Mouse (Mus musculus): ENCODE results near the gene Cdc42bpg. TPM values are rescaled to one million over a fixed set of nuclear protein-coding genes. Genes with fewer than 3 reads are reported as not detected.

The Cdc42bpg gene
- total RNA-seq, 1 experiment from 2014 or later = 34.2 TPM

DNA sequence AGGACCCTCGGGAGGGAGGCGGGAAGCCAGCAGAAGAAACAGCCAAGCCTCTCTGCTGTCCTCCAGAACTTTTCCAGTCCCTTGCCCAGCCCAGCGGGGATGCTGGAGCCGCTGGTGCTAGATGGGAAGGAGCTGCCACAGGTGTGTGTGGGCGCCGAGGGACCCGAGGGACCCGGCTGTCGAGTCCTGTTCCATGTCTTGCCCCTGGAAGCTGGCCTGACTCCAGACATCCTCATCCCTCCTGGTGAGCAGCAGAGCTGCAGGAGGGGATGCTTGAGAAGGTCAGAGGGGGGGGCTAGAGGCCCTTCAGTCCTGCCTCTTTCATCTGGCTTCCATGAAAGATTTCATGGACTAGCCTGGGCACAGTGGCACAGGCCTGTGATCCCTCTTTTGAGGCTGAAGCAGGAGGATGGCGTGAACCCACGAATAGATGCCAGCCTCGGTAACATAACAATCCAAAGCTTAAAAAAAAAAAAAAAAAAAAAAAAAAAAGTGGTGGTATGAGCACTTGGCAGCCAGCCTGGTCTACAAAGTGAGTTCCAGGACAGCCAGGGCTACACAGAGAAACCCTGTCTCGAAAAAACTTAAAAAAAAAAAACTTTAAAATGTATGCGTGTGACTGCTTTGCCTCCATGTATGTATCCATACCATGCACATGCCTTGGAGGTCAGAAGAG, 45.3 kb downstream of the Cdc42bpg start:
- DNase-seq = no peak

DNA sequence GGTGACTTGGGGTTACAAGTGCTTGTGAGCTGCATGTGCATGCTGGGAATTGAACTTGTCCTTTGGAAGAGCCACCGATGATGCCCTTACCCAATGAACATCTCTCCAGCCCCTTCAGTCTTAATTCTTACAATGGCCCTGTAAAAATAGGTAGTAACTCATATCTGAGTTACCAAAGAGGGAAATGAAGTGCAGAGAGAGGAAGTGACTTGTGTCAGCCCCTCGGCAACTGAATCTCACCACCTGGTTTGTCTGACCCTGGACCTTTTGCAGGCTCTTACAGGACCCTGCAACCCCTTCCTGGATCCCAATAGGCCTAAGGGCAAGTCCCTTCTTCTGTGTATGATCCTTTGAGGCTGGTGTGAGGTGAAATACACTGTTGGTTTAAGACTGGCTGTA, 45.9 kb downstream of the Cdc42bpg start:
- no peak for DNase-seq

DNA sequence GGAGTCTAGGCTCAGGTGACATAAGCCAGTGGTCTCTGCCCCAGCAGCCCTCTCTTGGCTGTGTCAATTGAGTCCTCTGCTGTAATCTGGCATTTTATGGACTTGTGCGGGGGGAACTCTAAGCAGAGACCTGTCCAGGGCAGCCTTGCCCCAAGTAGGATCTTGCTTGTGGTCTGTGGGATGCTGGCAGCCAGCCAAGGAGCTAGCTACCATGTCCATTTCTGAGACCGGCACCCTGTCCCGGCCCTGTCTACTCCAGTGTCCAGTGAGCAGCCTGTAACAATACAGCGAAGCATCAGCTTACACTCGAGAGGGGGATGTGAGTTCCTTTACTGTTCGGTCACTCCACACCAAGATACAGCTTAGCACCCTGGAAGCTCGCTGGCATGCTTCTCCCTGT, 47.8 kb downstream of the Cdc42bpg start:
- no peak for DNase-seq

DNA sequence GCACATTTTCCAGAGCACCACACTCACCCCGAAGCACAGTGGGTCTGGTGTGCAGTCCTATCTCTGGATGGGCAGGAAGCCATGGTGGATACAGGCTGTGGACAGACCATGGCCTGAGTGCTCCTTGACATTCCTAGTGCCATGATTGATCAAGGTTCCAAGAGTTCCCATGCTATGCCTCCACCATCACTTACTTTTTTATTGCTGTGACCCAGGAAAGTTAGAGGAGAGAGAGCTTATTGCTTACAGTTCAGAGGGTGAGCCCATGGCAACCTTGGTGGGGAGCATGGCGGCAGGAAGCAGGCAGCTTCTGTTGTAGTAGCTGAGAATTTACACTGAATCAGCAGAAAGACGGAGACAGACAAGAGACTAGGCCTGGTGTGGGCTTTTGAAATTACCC, 55.0 kb downstream of the Cdc42bpg start:
- no peak for DNase-seq

DNA sequence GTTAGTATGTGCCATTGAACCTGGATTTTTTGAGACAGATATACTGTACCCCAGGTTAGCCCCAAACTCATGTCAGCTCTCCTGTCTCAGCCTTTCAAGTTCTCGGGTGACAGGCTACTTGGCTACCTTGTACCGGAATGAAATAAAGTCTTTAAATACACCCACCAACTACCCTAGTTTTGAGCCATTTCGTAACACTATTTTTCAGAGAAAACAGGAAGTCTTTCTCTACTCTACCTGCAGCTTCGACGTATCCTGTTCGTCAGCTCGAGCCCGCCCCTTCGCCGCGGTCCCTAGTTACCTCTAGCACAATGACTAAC, 56.8 kb downstream of the Cdc42bpg start:
- DNase-seq = no peak

DNA sequence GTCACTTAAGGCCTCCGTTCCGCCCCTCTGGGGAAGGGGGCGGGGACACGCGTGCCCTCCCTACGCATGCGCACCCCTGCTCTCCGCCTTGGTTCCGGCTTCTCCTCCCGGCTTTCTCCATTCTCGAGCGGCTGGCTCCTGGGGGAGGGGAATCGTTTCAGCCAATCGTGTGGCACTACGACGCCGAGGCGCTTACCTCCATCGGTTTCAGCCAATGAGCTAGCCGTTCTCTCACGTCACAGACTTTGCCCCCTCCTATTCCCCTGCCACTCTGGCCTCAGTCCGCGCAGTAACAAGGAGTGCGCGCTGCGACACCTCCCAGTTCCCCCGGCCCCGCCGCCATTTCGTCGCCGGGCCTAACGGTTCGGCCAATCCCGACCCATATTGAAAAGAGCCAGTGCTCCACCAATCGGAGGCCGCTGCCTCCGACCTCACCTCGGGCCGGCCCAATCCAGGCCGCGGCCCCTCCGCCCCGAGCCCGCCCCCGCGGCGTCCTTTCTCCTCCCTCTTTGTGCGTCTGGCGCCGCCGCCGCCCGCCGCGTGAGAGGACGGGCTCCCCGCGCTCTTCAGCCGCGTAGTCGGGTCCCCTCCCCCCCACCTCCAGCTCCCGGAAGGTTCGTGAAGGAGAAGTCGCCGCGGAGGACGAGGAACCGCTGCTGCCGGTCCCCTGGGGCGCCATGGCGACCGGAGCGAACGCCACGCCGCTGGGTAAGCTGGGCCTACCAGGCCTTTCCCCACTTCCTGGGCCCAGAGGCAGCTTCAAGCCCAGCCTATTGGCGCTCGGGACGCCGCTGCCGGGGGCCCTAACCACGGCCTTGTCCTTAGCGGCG, 57.4 kb downstream of the Cdc42bpg start, which contains the start of gene Sf1:
Gene Sf1, plus strand, starts transcription at position 280 of the 830 bp plus-strand sequence.
- DNase-seq = peak; percentile 100

DNA sequence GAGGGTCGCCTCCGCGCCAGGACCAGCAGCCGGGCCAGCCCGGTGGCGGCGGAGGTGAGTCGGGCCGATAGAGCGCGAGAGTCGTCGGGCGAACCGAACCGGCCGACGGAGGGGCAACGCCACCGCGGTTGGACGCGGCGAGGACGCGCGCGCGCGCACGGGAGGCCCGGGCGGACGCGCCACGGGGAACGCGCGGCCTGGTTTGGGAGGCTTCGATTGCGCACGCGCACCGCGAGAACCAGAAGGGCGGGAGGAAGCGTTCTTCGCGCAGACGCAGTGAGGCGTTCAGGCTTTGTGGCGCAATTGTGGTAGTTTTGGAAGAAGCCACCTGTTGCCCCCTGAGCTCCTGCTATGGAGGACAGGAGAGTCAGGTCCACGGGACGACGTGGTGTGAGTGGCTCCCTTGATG, 58.1 kb downstream of the Cdc42bpg start:
- DNase-seq = peak; percentile 94

DNA sequence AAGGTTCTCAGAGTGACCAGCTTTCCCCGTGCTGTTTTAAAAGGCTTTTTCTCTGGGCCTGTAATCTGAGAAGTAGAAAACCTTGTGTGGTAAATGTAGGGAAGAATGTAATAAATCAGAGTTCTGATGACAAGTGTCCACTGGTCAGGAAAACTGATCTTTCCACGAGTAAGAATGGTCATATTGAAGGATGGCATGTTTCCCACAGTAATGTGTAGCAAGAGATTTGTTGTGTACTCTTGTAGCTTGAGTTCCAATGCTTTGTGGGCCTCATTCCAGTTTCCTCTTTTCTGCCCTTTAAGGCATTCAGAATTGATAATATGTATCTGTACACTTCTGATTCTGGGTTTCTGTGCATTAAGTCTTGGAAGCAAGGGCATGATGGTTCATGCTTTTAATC, 58.6 kb downstream of the Cdc42bpg start:
- DNase-seq = no peak

DNA sequence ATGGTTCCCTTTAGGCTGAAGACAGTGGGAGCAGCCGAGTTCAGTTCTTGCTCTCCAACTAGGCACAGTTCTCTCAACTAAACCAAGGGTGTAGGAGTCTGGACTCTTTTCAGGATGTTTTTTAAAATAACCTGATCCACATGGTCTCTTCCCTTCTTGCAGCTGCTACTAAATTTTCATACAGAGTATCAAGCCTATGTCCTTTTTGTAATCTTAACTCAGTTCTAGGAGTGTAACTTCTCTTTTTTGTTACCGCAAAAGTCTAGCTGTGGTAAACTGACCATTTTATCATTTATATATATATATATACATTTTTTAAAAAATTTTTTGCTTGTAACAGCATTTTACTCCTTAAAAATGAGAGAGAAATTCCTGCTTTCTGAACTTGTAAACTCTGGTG, 63.9 kb downstream of the Cdc42bpg start:
- DNase-seq = no peak

DNA sequence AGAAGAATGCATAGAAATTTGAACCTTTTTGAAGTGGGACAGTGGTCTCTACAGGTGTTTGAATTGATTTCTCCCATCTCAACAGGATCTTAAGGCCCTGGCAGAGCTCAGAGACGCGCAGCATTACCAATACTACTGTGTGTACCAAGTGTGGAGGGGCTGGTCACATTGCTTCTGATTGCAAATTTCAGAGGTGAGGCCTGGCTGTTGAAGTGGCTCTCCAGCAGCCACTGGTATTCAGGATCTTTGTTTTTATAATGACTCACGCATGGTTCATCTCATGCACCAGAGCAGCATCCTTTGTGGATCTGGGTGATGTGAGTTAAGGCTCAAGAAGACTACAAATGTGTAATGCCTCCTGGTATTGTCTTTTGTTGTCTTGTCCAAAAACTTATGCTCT, 66.2 kb downstream of the Cdc42bpg start:
- DNase-seq = no peak

DNA sequence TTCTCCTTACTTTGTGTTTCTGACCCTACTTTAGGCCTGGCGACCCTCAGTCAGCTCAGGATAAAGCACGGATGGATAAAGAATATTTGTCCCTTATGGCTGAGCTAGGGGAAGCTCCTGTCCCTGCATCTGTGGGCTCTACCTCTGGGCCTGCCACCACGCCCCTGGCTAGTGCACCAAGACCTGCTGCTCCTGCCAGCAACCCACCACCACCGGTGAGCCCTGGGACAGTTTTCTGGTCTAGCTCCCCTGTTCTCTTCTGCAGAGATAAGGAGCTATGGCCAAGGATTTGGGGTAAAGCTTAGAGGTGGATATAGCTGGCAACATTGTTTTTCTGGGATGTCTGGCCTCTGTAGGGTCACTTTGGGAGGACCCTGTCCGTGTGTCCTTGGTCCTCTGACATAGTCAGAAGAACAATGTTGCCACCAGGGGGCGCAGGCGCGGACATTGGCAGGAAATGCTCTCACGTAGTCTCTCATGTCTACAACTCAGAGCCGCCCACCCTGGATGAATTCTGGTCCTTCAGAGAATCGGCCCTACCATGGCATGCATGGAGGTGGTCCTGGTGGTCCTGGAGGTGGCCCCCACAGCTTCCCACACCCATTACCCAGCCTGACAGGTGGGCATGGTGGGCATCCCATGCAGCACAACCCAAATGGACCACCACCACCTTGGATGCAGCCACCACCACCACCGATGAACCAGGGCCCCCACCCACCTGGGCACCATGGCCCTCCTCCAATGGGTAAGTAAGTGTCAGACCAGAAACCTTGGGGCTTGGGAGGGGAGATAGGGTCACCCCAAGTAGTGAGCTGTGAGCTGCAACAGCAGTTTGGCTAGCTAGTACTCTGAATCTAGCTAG, 67.5 kb downstream of the Cdc42bpg start:
- DNase-seq = peak; percentile 89

DNA sequence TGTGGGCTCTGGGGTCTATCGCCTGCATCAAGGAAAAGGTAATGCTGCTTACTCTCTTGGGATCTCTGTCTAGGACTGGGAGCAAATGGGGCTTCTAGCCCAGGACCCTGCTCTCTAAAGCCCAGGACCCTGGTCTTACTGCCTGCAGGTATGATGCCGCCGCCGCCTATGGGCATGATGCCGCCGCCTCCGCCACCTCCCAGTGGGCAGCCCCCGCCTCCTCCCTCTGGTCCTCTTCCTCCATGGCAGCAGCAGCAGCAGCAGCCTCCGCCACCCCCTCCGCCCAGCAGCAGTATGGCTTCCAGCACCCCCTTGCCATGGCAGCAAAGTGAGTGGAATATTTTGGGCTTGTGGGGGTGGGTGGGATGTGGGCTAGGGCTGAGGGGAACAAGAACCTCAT, 68.3 kb downstream of the Cdc42bpg start:
- no peak for DNase-seq

Small RNAs within 50 kb of the gene (microRNA-seq; reads per million reads assigned to microRNA genes)
- gene Mir192 (48.0 to 919 reads per million in 2 experiments), gene Mir194-2 (55.2 to 1,273 reads per million in 2 experiments), gene Mir6989 (0 to 1.4 reads per million in 2 experiments)

Other genes with a start within 250 kb of the Cdc42bpg start
- gene Mrpl49, start 248.7 kb upstream of the Cdc42bpg start, total RNA-seq (2021) = 65.2 and 65.7 TPM in 2 replicates
- gene Fau, start 248.6 kb upstream of the Cdc42bpg start, total RNA-seq (2021) = 891 and 1,016 TPM in 2 replicates
- 34.6 TPM in 2 replicates for gene Znhit2, start 245.3 kb upstream of the Cdc42bpg start, total RNA-seq (2021)
- gene Tm7sf2, start 238.1 kb upstream of the Cdc42bpg start, total RNA-seq (2021) = 59.9 and 66.0 TPM in 2 replicates
- gene Vps51, start 229.2 kb upstream of the Cdc42bpg start, total RNA-seq (2021) = 68.8 and 80.9 TPM in 2 replicates
- 0.85 TPM in 1 of 2 replicates, not detected in the other for gene Tmem262, start 226.4 kb upstream of the Cdc42bpg start, total RNA-seq (2021)
- gene Gm28374, start 224.2 kb upstream of the Cdc42bpg start, total RNA-seq (2021) = not detected in 2 replicates
- gene Zfpl1, start 221.5 kb upstream of the Cdc42bpg start, total RNA-seq (2021) = 41.9 and 43.0 TPM in 2 replicates
- gene Cdca5, start 221.5 kb upstream of the Cdc42bpg start, total RNA-seq (2021) = 3.0 and 4.1 TPM in 2 replicates
- gene AC131692.1, start 212.0 kb upstream of the Cdc42bpg start, total RNA-seq (2021) = not detected in 2 replicates
- gene Naaladl1, start 200.7 kb upstream of the Cdc42bpg start, total RNA-seq (2021) = 0.24 and 0.38 TPM in 2 replicates
- gene Sac3d1, start 187.8 kb upstream of the Cdc42bpg start, total RNA-seq (2021) = 15.1 and 19.5 TPM in 2 replicates
- gene Snx15, start 178.2 kb upstream of the Cdc42bpg start, total RNA-seq (2021) = 23.5 and 26.9 TPM in 2 replicates
- 1.00 and 2.1 TPM in 2 replicates for gene Batf2, start 165.5 kb upstream of the Cdc42bpg start, total RNA-seq (2021)
- gene Arl2, start 164.9 kb upstream of the Cdc42bpg start, total RNA-seq (2021) = 74.5 and 74.7 TPM in 2 replicates
- 0.76 and 2.9 TPM in 2 replicates for gene Majin, start 122.1 kb upstream of the Cdc42bpg start, total RNA-seq (2021)
- gene Gpha2, start 80.1 kb upstream of the Cdc42bpg start, total RNA-seq (2021) = 20.1 and 25.8 TPM in 2 replicates
- gene Ppp2r5b, start 70.6 kb upstream of the Cdc42bpg start, total RNA-seq (2021) = 95.5 and 103 TPM in 2 replicates
- gene Atg2a, start 64.8 kb upstream of the Cdc42bpg start, total RNA-seq (2021) = 33.8 and 47.0 TPM in 2 replicates
- gene Ehd1, start 29.7 kb upstream of the Cdc42bpg start, total RNA-seq (2021) = 101 and 126 TPM in 2 replicates
- gene Men1, start 28.5 kb downstream of the Cdc42bpg start, total RNA-seq (2021) = 60.1 and 69.7 TPM in 2 replicates
- gene Map4k2, start 34.7 kb downstream of the Cdc42bpg start, total RNA-seq (2021) = 44.7 and 56.3 TPM in 2 replicates
- gene Sf1, start 57.2 kb downstream of the Cdc42bpg start, total RNA-seq (2021) = 211 and 245 TPM in 2 replicates
- gene Pygm, start 77.9 kb downstream of the Cdc42bpg start, total RNA-seq (2021) = 61.6 and 85.9 TPM in 2 replicates
- gene Rasgrp2, start 92.9 kb downstream of the Cdc42bpg start, total RNA-seq (2021) = 37.6 and 39.5 TPM in 2 replicates
- gene Nrxn2, start 112.3 kb downstream of the Cdc42bpg start, total RNA-seq (2021) = 11.1 and 12.7 TPM in 2 replicates
- not detected in 2 replicates for gene Slc22a12, start 236.6 kb downstream of the Cdc42bpg start, total RNA-seq (2021)

Measured in adrenal gland, postnatal 25 days (tissue).